Mouse (Mus musculus) liver, adult 2 months (tissue): ENCODE results near the gene Wwox.

Source experiments
- CTCF ChIP-seq: fragments of 200-500 bp; IDR thresholded peaks from 2 replicates; pipeline ENCODE4 v1.5.1; 2011; ENCODE audit warnings: low read depth, low read length, control low read depth
- POLR2A ChIP-seq: fragments of 200-500 bp; IDR thresholded peaks from 2 replicates; pipeline ENCODE4 v1.6.1; 2011; ENCODE audit warnings: low read length, control low read depth; ENCODE audit not compliant: insufficient read depth; ENCODE audit errors: extremely low read depth

DNA sequence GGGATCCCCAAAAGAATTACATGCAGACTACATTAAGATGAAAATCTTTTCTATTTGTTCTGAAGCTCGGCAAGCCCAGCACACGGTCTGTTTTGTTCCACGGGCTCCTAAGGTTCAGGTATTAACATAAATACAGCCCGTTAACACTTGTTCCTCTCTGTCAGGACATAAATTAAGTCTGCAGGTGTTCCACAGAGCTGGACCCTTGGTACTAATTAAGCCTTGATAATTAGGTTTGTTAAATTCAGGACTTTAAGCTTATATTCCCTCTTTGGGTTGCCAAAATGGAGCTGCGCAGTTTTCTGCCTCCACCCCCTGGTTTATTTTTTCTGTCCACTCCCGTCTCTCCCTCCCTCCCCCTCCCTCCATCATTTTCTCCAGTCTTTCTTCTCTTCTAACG is 638.8 kb downstream of the Wwox start:
- no peak for TF ChIP-seq CTCF
- TF ChIP-seq POLR2A, result no peak
